Mouse (Mus musculus) embryonic facial prominence, embryonic 12.5 days (tissue): Measurements from ENCODE around the gene Mipep. TPM values are rescaled to one million over a fixed set of nuclear protein-coding genes. Genes with fewer than 3 reads are reported as not detected.

Experiments used
- ATAC-seq: fragments of 200-750 bp; cut with Nextera tagmentation; 2 replicates; pipeline ENCODE4 v1.8.0; 2017; ENCODE audit not compliant: insufficient number of reproducible peaks, insufficient read depth, low FRiP score, low TSS enrichment
- H3K27ac ChIP-seq: fragments of 300-500 bp; sonication (generic); 2 replicates; pipeline ENCODE4 v1.5.1; 2016; ENCODE audit warnings: mild to moderate bottlenecking
- H3K27me3 ChIP-seq: fragments of 300-500 bp; sonication (generic); 2 replicates; pipeline ENCODE4 v1.6.1; 2016; ENCODE audit warnings: mild to moderate bottlenecking, moderate library complexity
- H3K36me3 ChIP-seq: fragments of 300-500 bp; sonication (generic); 2 replicates; pipeline ENCODE4 v1.6.1; 2016; ENCODE audit warnings: mild to moderate bottlenecking
- H3K4me1 ChIP-seq: fragments of 300-500 bp; sonication (generic); 2 replicates; pipeline ENCODE4 v1.6.1; 2016
- H3K4me2 ChIP-seq: fragments of 300-500 bp; sonication (generic); replicated peaks from 2 replicates; pipeline ENCODE4 v1.6.1; 2016; ENCODE audit warnings: mild to moderate bottlenecking, moderate library complexity
- H3K4me3 ChIP-seq: fragments of 300-500 bp; sonication (generic); 2 replicates; pipeline ENCODE4 v1.5.1; 2016; ENCODE audit warnings: mild to moderate bottlenecking
- H3K9ac ChIP-seq: fragments of 300-500 bp; sonication (generic); 2 replicates; pipeline ENCODE4 v1.6.1; 2016; ENCODE audit warnings: mild to moderate bottlenecking, moderate library complexity
- H3K9me3 ChIP-seq: fragments of 300-500 bp; sonication (generic); 2 replicates; pipeline ENCODE4 v1.6.1; 2016; ENCODE audit warnings: mild to moderate bottlenecking, moderate library complexity
- WGBS: fragments of 180-500 bp; shearing (Covaris S2); methylation state at CpG from one replicate; pipeline ENCODE4 v1.1.7; 2016; 5-methylcytosine and 5-hydroxymethylcytosine counted together
- polyA plus RNA-seq: library from polyadenylated mRNA; unstranded; fragments of >200 nt; fragmentation: Nextera tagmentation; extraction: Ambion mirVana; gene quantifications from 2 replicates; pipeline ENCODE4 v1.2.1, GENCODE M21; 2016

Mipep gene
- polyA plus RNA-seq, 1 experiment from 2014 or later = 25.1 TPM

DNA sequence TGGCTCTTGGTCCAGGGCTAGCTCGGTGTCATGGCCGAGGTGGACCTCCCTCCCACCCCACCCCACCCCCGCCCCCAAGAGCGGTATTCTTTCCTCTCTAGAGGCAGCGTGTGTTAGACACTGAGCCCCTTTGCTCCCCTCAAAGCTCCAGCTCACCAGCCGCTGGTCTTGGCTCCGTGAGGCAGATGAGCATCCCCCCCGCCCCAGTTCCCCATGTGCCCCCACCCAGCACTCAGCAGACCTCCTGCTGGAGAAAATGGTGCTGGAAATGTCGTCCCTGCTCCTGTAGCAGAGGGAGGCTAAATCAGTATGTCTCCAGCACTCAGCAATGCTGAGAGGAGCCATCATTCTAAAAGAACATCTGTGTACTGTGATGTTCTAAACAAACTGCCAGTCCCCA lies 40.7 kb upstream of the Mipep start:
- no peak overlapping the region for H3K4me2 ChIP-seq
- ATAC-seq = no peak
- H3K4me1 ChIP-seq = peaks cover 20% of the 10 kb centered on the region
- peaks cover 11% of the 10 kb centered on the region; the same call in 1 of the 2 replicates for H3K36me3 ChIP-seq
- H3K27me3 ChIP-seq = no peaks in the 10 kb centered on the region
- no peak overlapping the region for H3K9ac ChIP-seq
- H3K9me3 ChIP-seq = no peaks in the 10 kb centered on the region
- 67% methylated on average over 9 of the region's 9 CpGs for WGBS
- H3K27ac ChIP-seq = no peak overlapping the region
- no peak overlapping the region for H3K4me3 ChIP-seq

DNA sequence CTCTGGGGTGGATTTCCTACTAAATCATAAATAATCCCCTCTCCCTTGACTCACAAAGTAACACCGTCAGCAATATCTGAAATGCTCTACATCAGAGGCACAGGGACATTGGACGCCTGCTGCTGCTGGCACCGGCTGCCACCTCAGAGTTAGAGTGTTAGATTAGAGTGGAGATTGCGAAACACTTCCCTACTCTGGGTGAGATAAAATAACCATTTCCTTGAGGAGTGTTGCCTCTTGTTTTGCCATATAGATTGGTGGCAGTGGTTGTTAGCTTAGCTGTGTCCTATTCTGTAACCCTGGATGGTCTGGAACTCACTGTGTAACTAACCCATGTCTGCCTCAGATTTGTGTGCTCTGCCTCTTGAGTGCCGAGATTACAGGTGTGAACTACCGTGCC lies 39.2 kb upstream of the Mipep start:
- H3K27ac ChIP-seq = no peak overlapping the region
- H3K4me3 ChIP-seq = no peak overlapping the region
- no peaks in the 10 kb centered on the region for H3K9me3 ChIP-seq
- H3K36me3 ChIP-seq = peaks cover 11% of the 10 kb centered on the region; the same call in 1 of the 2 replicates
- no peak for ATAC-seq
- no peak overlapping the region for H3K9ac ChIP-seq
- WGBS = 85% methylated on average over 6 of the region's 6 CpGs
- H3K27me3 ChIP-seq = no peaks in the 10 kb centered on the region
- H3K4me2 ChIP-seq = no peak overlapping the region
- peaks cover 9% of the 10 kb centered on the region; the same call in 1 of the 2 replicates for H3K4me1 ChIP-seq

DNA sequence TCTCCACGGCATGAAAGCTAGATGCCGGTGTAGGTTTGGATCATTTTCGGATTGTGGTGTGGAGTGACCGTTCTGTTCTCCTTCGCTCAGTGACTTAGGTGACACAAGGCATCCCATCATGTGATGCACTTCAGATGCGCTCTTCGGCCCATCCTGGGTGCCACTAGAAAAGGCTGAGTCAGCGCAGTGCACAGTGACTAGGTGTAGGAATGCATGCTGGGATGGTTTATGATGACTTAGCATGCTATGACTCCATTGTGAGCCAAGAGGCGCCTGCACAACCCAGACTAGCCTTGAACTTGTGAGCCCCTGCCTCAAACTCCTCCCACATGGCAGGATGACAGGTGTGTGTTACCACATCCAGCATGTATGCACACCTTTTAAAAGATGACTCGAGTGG lies 38.2 kb upstream of the Mipep start:
- no peak overlapping the region for H3K9ac ChIP-seq
- no peaks in the 10 kb centered on the region for H3K9me3 ChIP-seq
- ATAC-seq = no peak
- 92% methylated on average over 10 of the region's 10 CpGs for WGBS
- H3K27me3 ChIP-seq = no peaks in the 10 kb centered on the region
- H3K4me1 ChIP-seq = peaks cover 9% of the 10 kb centered on the region; the same call in 1 of the 2 replicates
- H3K4me2 ChIP-seq = no peak overlapping the region
- no peak overlapping the region for H3K27ac ChIP-seq
- H3K4me3 ChIP-seq = no peak overlapping the region
- H3K36me3 ChIP-seq = peaks cover 11% of the 10 kb centered on the region; the same call in 1 of the 2 replicates

DNA sequence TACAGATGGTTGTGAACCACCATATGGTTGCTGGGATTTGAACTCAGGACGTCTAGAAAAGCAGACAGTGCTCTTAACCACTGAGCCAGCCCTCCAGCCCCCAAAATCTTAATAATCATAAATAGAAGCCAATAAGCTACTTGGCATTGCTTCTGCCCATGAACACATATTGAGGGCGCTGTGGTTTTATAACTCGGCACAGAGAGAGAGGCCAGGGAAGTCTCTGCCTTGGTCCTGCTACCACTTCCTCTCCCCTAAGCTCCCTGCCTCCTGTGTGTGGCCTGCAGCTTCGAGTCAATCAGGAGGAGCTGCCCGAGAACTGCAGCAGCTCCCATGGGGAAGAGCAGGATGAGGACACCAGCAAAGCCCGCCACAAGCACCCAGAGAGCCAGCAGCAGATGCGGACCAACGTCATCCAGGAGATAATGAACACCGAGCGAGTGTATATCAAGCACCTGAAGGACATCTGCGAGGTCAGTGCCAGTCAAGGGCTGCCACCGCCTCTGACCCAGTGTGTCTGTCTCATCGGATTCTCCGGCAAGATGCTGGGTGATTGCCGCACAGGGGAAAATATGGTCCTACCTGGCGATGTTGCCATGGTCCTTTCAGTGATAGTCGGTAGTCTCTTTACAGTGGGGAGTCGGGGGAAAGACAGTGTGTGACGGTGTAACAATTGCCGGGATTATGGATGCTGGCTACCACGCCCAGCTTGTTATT lies 37.1 kb upstream of the Mipep start:
- WGBS = 90% methylated on average over 21 of the region's 21 CpGs
- no peaks in the 10 kb centered on the region for H3K9me3 ChIP-seq
- no peak overlapping the region for H3K27ac ChIP-seq
- no peak overlapping the region for H3K9ac ChIP-seq
- H3K27me3 ChIP-seq = no peaks in the 10 kb centered on the region
- H3K4me2 ChIP-seq = no peak overlapping the region
- peaks cover 11% of the 10 kb centered on the region; the same call in 1 of the 2 replicates for H3K36me3 ChIP-seq
- no peak overlapping the region for H3K4me3 ChIP-seq
- H3K4me1 ChIP-seq = no peaks in the 10 kb centered on the region
- no peak for ATAC-seq

DNA sequence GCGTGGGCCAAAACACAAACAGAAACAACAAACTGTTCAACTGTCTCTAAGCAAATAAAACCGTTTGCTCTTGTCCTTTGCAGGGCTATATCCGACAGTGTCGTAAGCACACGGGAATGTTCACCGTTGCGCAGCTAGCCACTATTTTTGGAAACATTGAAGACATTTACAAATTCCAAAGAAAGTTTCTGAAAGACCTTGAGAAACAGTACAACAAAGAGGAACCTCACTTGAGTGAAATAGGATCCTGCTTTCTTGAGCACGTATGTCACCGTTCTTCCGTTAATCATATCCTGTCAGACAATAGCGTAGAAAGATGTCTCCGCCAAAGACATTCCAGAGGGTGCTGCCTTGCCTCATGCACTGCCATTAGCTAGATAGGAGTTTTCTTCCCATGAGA lies 34.5 kb upstream of the Mipep start:
- 78% methylated on average over 12 of the region's 12 CpGs for WGBS
- H3K27me3 ChIP-seq = no peaks in the 10 kb centered on the region
- ATAC-seq = no peak
- H3K36me3 ChIP-seq = peaks cover 18% of the 10 kb centered on the region; the same call in 1 of the 2 replicates
- no peak overlapping the region for H3K4me2 ChIP-seq
- H3K4me3 ChIP-seq = no peak overlapping the region
- H3K9me3 ChIP-seq = no peaks in the 10 kb centered on the region
- H3K9ac ChIP-seq = no peak overlapping the region
- no peaks in the 10 kb centered on the region for H3K4me1 ChIP-seq
- H3K27ac ChIP-seq = no peak overlapping the region

DNA sequence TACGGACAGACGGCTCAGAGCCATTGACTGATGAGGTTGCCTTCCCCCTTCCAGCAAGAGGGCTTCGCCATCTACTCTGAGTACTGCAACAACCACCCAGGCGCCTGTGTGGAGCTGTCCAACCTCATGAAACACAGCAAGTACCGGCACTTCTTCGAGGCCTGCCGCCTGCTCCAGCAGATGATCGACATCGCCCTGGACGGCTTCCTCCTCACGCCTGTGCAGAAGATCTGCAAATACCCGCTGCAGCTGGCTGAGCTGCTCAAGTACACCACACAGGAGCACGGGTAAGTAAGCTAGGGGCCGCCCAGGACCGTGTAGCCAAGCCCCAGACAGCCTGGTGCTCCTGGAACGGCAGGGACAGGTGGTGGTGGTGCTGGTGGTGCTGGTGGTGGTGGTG lies 32.8 kb upstream of the Mipep start:
- Histone ChIP-seq H3K4me3 (no peak overlapping the region), H3K27ac (no peak overlapping the region), H3K27me3 (no peaks in the 10 kb centered on the region), H3K9me3 (no peaks in the 10 kb centered on the region), H3K9ac (no peak overlapping the region), H3K4me1 (no peaks in the 10 kb centered on the region), H3K4me2 (no peak overlapping the region), H3K36me3 (peaks cover 7% of the 10 kb centered on the region; the same call in 1 of the 2 replicates)
- WGBS = 91% methylated on average over 16 of the region's 16 CpGs
- ATAC-seq = no peak

DNA sequence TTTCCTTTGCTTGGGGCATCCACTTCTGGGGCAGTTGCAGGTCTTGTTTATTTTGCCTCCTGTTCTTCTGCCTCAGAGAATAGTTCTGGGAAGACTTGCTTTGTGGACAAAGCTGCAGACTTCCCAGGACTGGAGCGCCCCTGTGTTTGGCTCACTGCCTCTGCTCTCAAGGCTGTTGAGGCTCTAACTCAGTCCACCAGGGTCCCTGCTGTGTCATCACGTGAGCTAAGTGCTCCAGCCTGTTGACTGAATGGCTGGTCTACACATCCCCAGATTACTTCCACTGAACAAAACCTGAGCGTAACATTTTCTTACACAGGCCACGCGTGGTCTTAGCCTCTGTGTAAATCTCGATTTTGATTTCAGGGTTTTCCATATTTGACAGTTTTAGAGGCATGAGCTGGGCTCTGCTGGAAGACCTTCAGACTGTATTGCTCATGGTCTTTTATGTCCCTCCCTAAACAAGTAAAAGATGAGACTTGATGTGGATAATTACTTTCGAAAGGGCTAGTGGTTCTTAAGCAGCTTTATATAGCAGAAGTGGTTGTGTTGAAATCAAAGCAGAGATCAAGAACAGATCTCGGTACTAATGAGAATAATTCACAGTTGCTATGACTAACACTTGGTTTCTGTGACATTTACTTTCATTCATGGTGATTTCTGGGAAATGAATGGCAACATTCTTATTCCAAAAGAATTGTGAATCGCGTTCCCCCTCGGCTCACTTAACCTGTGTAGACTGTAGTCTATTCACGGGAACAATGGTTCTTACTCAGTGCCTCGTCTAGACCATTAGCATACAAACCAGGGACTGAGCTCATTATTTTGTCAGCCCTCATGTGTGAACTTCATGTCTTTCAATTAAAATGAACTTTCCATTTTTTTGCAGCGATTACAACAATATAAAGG lies 31.2 kb upstream of the Mipep start:
- Histone ChIP-seq H3K9ac (no peak overlapping the region), H3K27ac (no peak overlapping the region), H3K4me3 (no peak overlapping the region), H3K4me2 (no peak overlapping the region), H3K27me3 (no peaks in the 10 kb centered on the region), H3K4me1 (no peaks in the 10 kb centered on the region), H3K36me3 (peaks cover 12% of the 10 kb centered on the region; the same call in 1 of the 2 replicates), H3K9me3 (no peaks in the 10 kb centered on the region)
- ATAC-seq = no peak
- 82% methylated on average over 14 of the region's 14 CpGs for WGBS

DNA sequence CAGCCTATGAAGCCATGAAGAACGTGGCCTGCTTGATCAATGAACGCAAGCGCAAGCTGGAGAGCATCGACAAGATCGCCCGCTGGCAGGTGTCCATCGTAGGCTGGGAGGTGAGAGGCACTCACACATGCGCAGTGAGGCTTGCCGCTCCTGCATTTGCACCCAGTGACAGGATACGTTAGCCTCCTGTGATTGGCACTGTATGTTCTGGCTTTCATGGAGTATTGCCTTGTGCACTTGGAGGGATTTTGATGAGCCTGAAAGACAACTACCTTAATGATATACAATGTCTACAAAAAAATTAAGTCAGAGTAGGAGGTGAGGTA lies 30.6 kb upstream of the Mipep start:
- Histone ChIP-seq H3K27ac (no peak overlapping the region), H3K4me1 (no peaks in the 10 kb centered on the region), H3K27me3 (no peaks in the 10 kb centered on the region), H3K36me3 (peaks cover 12% of the 10 kb centered on the region; the same call in 1 of the 2 replicates), H3K4me3 (no peak overlapping the region), H3K9ac (no peak overlapping the region), H3K9me3 (no peaks in the 10 kb centered on the region), H3K4me2 (no peak overlapping the region)
- WGBS = 94% methylated on average over 10 of the region's 10 CpGs
- ATAC-seq = no peak

DNA sequence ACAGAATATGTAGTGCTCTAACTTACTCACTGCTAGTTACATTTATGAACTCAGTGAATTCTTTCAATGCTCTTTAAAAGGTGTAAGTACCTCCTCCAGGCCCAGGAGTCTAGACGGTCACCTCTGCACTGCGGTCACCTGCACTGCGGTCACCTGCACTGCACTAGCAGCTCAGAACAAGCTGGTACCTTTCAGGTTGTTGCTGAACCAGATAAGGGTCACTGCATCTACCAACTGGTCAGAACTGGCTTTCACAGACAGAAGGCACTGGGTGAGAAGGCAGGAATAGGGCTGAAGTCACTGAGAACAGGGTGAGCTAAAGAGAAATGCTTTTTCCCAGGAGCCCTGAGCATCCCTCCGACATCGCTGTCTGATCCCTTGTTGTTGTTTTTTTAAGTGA lies 29.7 kb upstream of the Mipep start:
- 97% methylated on average over 5 of the region's 5 CpGs for WGBS
- Histone ChIP-seq H3K4me1 (no peaks in the 10 kb centered on the region), H3K27ac (no peak overlapping the region), H3K9me3 (no peaks in the 10 kb centered on the region), H3K9ac (no peak overlapping the region), H3K4me3 (no peak overlapping the region), H3K4me2 (no peak overlapping the region), H3K36me3 (peaks cover 17% of the 10 kb centered on the region; the same call in 1 of the 2 replicates), H3K27me3 (no peaks in the 10 kb centered on the region)
- no peak for ATAC-seq

DNA sequence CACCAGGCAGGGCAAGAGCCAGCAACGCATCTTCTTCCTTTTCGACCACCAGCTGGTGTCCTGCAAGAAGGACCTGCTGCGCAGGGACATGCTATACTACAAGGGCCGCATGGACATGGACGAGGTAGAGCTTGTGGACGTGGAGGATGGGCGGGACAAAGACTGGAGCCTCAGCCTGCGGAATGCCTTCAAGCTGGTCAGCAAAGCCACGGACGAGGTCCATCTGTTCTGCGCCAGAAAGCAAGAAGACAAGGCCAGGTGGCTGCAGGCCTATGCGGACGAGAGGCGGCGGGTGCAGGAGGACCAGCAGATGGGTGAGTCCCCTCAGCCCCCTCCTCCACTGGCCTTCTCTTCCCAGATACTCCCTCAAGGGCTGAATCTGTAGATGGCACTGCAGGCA lies 28.1 kb upstream of the Mipep start:
- no peak overlapping the region for H3K27ac ChIP-seq
- no peak overlapping the region for H3K4me2 ChIP-seq
- WGBS = 89% methylated on average over 15 of the region's 15 CpGs
- ATAC-seq = no peak
- H3K4me3 ChIP-seq = no peak overlapping the region
- no peaks in the 10 kb centered on the region for H3K9me3 ChIP-seq
- H3K36me3 ChIP-seq = peaks cover 25% of the 10 kb centered on the region; the same call in 1 of the 2 replicates
- H3K9ac ChIP-seq = no peak overlapping the region
- H3K27me3 ChIP-seq = no peaks in the 10 kb centered on the region
- H3K4me1 ChIP-seq = no peaks in the 10 kb centered on the region

DNA sequence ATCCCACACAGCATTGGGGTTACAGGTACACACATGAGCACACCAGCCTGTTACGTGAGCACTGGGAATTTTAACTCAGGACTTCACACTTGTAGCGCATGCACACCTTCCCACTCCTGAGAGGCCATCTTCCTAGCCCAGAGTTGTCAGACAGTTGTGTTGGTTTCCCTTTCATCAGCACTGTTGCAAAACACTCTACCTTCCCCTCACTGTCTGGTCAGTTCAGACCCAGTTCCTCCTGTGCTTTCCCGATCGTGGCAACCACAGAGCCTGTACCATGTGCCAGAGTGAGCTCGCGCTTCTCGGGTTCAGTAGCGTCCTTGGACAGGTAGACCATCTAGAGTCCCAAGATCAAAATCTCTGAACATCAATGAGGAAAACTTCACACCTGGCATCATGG lies 27.1 kb upstream of the Mipep start:
- H3K9me3 ChIP-seq = no peaks in the 10 kb centered on the region
- H3K4me3 ChIP-seq = no peak overlapping the region
- no peak overlapping the region for H3K9ac ChIP-seq
- no peak overlapping the region for H3K4me2 ChIP-seq
- H3K36me3 ChIP-seq = peaks cover 28% of the 10 kb centered on the region
- whole genome bisulfite sequencing = 92% methylated on average over 8 of the region's 8 CpGs
- no peaks in the 10 kb centered on the region for H3K4me1 ChIP-seq
- no peak for ATAC-seq
- H3K27me3 ChIP-seq = no peaks in the 10 kb centered on the region
- H3K27ac ChIP-seq = no peak overlapping the region

DNA sequence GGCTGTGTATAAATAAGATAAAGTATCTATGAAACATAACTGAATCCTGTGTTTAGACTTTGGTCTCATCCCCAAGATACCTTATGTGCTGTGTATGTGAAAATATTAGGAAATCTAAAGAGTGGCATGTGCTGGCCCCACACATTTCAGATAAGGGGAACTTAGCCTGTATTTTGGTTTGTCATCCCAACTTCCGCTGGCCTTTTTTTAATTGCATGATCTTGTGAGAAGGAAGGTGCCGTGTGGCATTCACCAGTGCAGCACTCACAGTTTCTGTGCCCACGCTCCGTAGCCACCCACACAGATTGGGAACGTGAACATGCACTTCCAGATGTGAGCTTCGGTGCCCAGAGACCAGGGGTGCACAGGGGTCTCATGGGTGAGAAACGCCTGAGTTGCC lies 26.7 kb upstream of the Mipep start:
- Histone ChIP-seq H3K4me3 (no peak overlapping the region), H3K27ac (no peak overlapping the region), H3K4me1 (no peaks in the 10 kb centered on the region), H3K9ac (no peak overlapping the region), H3K36me3 (peaks cover 28% of the 10 kb centered on the region), H3K4me2 (no peak overlapping the region), H3K9me3 (no peaks in the 10 kb centered on the region), H3K27me3 (no peaks in the 10 kb centered on the region)
- 95% methylated on average over 7 of the region's 7 CpGs for WGBS
- ATAC-seq = no peak
